Mouse (Mus musculus): ENCODE data around the gene Klrg1.

- TF ChIP-seq CTCF (IDR thresholded peaks at IDR 0.05; ENCODE audit: extremely low read depth, insufficient read length, insufficient replicate concordance, low read depth, low read length) (no peak), POLR2A (IDR thresholded peaks at IDR 0.05; ENCODE audit: low read depth, low read length) (no peak)
These were observed 24.0 kb upstream of the Klrg1 start for GRCm38 (mm10) chr6:122306707-122307106.

Measured in small intestine, adult 2 months (tissue).